In genomic region chr9:45429951-45430697, GRCm38 (mm10) we compare ENCODE assay signal across 8 mouse cellular contexts. TPM values are rescaled to one million over a fixed set of nuclear protein-coding genes. Genes with fewer than 3 reads are reported as not detected.
DNase-seq lines count a peak whose midpoint lies in the region; ATAC-seq and TF ChIP-seq lines count a peak whose summit lies in the region.

No protein-coding gene starts in this region.

- TF ChIP-seq CTCF in heart, adult 2 months (IDR thresholded peaks at IDR 0.05) = no peak
- no peak for TF ChIP-seq CTCF in layer of hippocampus, adult 2 months (conservative IDR thresholded peaks at IDR 0.05)

- no peaks in the 10 kb centered on the region for H3K9me3 ChIP-seq in heart, embryonic 14.5 days (ENCODE audit: control insufficient read depth, low read length)
- H3K9me3 ChIP-seq in embryonic facial prominence, embryonic 11.5 days (replicated peaks; ENCODE audit: control insufficient read depth, low read length) = no peaks in the 10 kb centered on the region
- no peaks in the 10 kb centered on the region for H3K9me3 ChIP-seq in neural tube, embryonic 11.5 days (ENCODE audit: control insufficient read depth, low read length)

- peak overlapping the region; percentile 68 for H3K4me2 ChIP-seq in heart, embryonic 14.5 days (ENCODE audit: low read length)
- H3K4me2 ChIP-seq in embryonic facial prominence, embryonic 11.5 days (ENCODE audit: low read depth, low read length) = peak overlapping the region; percentile 64
- H3K4me2 ChIP-seq in neural tube, embryonic 11.5 days (ENCODE audit: low read depth) = peak overlapping the region; percentile 42

- no peak for ATAC-seq in heart, embryonic 14.5 days (ENCODE audit: insufficient number of reproducible peaks, insufficient read depth, low FRiP score, low read depth)
- peak; percentile 67; the same call in 1 of the 2 replicates for ATAC-seq in embryonic facial prominence, embryonic 11.5 days (replicated peaks; ENCODE audit: insufficient number of reproducible peaks, low FRiP score, low TSS enrichment, low read depth)
- ATAC-seq in neural tube, embryonic 11.5 days (ENCODE audit: insufficient read depth, low FRiP score, low TSS enrichment) = no peak

- peaks cover 60% of the 10 kb centered on the region for H3K27me3 ChIP-seq in heart, embryonic 14.5 days (ENCODE audit: control insufficient read depth, insufficient read depth, low read length)
- peaks cover 12% of the 10 kb centered on the region for H3K27me3 ChIP-seq in heart, adult 2 months (ENCODE audit: control insufficient read depth, insufficient read depth, low read length)
- peaks cover 49% of the 10 kb centered on the region for H3K27me3 ChIP-seq in embryonic facial prominence, embryonic 11.5 days (ENCODE audit: control insufficient read depth, insufficient read depth, low read length)
- H3K27me3 ChIP-seq in neural tube, embryonic 11.5 days (ENCODE audit: control insufficient read depth, insufficient read depth, low read length) = peaks cover 40% of the 10 kb centered on the region

- H3K79me2 ChIP-seq in heart, adult 2 months (replicated peaks; ENCODE audit: control insufficient read depth, insufficient read depth, low read length) = no peaks in the 10 kb centered on the region

- DNase-seq in heart, adult 2 months = no peak
- DNase-seq in Muller cell, postnatal 12 days (ENCODE audit: inconsistent ontology term) = peak; percentile 30
- DNase-seq in embryonic facial prominence, embryonic 11.5 days (ENCODE audit: low spot score) = peak; percentile 40
- peak; percentile 61 to 70 for DNase-seq in layer of hippocampus, adult 2 months (ENCODE audit: low spot score in 2 of 2)
- peak; percentile 37 for DNase-seq in neural tube, embryonic 11.5 days (ENCODE audit: low spot score)
- DNase-seq in B cell, adult 2 months = no peak
- DNase-seq in lung, postnatal 36 days = no peak

- H3K27ac ChIP-seq in heart, embryonic 14.5 days (replicated peaks in 1 of 2; ENCODE audit: control insufficient read depth in 1 of 2, insufficient read depth in 1 of 2, low read depth in 2 of 2, low read length in 2 of 2) = no peak overlapping the region
- no peak overlapping the region for H3K27ac ChIP-seq in heart, adult 2 months
- no peak overlapping the region for H3K27ac ChIP-seq in embryonic facial prominence, embryonic 11.5 days (replicated peaks; ENCODE audit: low read depth, low read length)
- H3K27ac ChIP-seq in layer of hippocampus, adult 2 months = peak overlapping the region; percentile 95
- no peak overlapping the region for H3K27ac ChIP-seq in neural tube, embryonic 11.5 days (ENCODE audit: low read depth, low read length)

- TF ChIP-seq POLR2A in heart, adult 2 months (IDR thresholded peaks at IDR 0.05; ENCODE audit: insufficient read depth, low read depth, low read length) = no peak

- peaks cover 0 to 10% of the 10 kb centered on the region in 2 experiments; a peak in 2 of 4 replicates for H3K4me1 ChIP-seq in heart, embryonic 14.5 days (ENCODE audit: control insufficient read depth in 2 of 2, insufficient read depth in 2 of 2, low read length in 2 of 2)
- H3K4me1 ChIP-seq in heart, adult 2 months (ENCODE audit: control insufficient read depth, insufficient read depth, low read length) = no peaks in the 10 kb centered on the region
- peaks cover 5% of the 10 kb centered on the region; the same call in 1 of the 2 replicates for H3K4me1 ChIP-seq in embryonic facial prominence, embryonic 11.5 days (ENCODE audit: control insufficient read depth, insufficient read depth, low read length)
- no peaks in the 10 kb centered on the region for H3K4me1 ChIP-seq in neural tube, embryonic 11.5 days (ENCODE audit: control insufficient read depth, insufficient read depth, low read length)

- peak overlapping the region; percentile 22 to 41 for H3K4me3 ChIP-seq in heart, embryonic 14.5 days (ENCODE audit: control insufficient read depth in 1 of 2, insufficient read depth in 1 of 2, low read depth in 1 of 2, low read length in 2 of 2)
- H3K4me3 ChIP-seq in heart, adult 2 months = no peak overlapping the region
- H3K4me3 ChIP-seq in embryonic facial prominence, embryonic 11.5 days (ENCODE audit: low read depth, low read length) = peak overlapping the region; percentile 36
- peak overlapping the region; percentile 90 for H3K4me3 ChIP-seq in layer of hippocampus, adult 2 months
- peak overlapping the region; percentile 33 for H3K4me3 ChIP-seq in neural tube, embryonic 11.5 days (ENCODE audit: low read depth, low read length)

- H3K36me3 ChIP-seq in heart, embryonic 14.5 days (ENCODE audit: control insufficient read depth, insufficient read depth, low read length) = no peaks in the 10 kb centered on the region
- H3K36me3 ChIP-seq in heart, adult 2 months (ENCODE audit: control insufficient read depth, insufficient read depth, low read length) = no peaks in the 10 kb centered on the region
- H3K36me3 ChIP-seq in embryonic facial prominence, embryonic 11.5 days (replicated peaks; ENCODE audit: control insufficient read depth, insufficient read depth, low read depth, low read length) = no peaks in the 10 kb centered on the region
- H3K36me3 ChIP-seq in neural tube, embryonic 11.5 days (ENCODE audit: control insufficient read depth, insufficient read depth, low read length) = no peaks in the 10 kb centered on the region

- 3% methylated on average over 46 of the region's 54 CpGs for WGBS in heart, embryonic 14.5 days
- WGBS in heart, adult 2 months = 3% methylated on average over 51 of the region's 54 CpGs
- WGBS in embryonic facial prominence, embryonic 11.5 days = 2% methylated on average over 46 of the region's 54 CpGs
- WGBS in neural tube, embryonic 11.5 days = 2% methylated on average over 41 of the region's 54 CpGs

- intact Hi-C loops in heart, adult 2 months (cut with DNase I) = no loop called here

- H3K9ac ChIP-seq in heart, embryonic 14.5 days (ENCODE audit: low read length) = no peak overlapping the region
- H3K9ac ChIP-seq in heart, adult 2 months (ENCODE audit: low read depth, low read length) = no peak overlapping the region
- H3K9ac ChIP-seq in embryonic facial prominence, embryonic 11.5 days (replicated peaks; ENCODE audit: low read length) = peak overlapping the region; percentile 18
- H3K9ac ChIP-seq in neural tube, embryonic 11.5 days (ENCODE audit: low read length) = peak overlapping the region; percentile 10; the same call in 1 of the 2 replicates

- TF ChIP-seq EP300 in heart, adult 2 months (IDR thresholded peaks at IDR 0.05; ENCODE audit: insufficient read depth, low read depth, low read length) = no peak

RNA-seq across cellular contexts. Expression of gene Dscaml1, which starts 3.7 kb away (rescaled TPM):
- 0.08 and 0.55 TPM in 2 replicates for polyA plus RNA-seq in heart, embryonic 14.5 days (2014; fragmentation: Nextera tagmentation; extraction: Ambion mirVana)
- not detected for total RNA-seq in heart, adult 2 months (2021)
- 0.03 and 0.14 TPM in 2 replicates for polyA plus RNA-seq in heart, adult 2 months (2012; rRNA removed)
- 0.76 and 0.86 TPM in 2 replicates for polyA plus RNA-seq in embryonic facial prominence, embryonic 11.5 days (2014; fragmentation: Nextera tagmentation; extraction: Ambion mirVana)
- total RNA-seq in layer of hippocampus, adult 2 months (2021) = 100 to 1,000 TPM in 1 of 2 experiments, 10 to 100 TPM in 1; 95.8 to 102 TPM
- 1.1 and 1.2 TPM in 2 replicates for polyA plus RNA-seq in neural tube, embryonic 11.5 days (2014; fragmentation: Nextera tagmentation; extraction: Ambion mirVana)

RNA-seq across cellular contexts. Expression of gene Fxyd2, which starts 30.7 kb away (rescaled TPM):
- 0.92 and 2.0 TPM in 2 replicates for polyA plus RNA-seq in heart, embryonic 14.5 days (2014; fragmentation: Nextera tagmentation; extraction: Ambion mirVana)
- 1 to 10 TPM; 2.8 to 3.3 TPM for total RNA-seq in heart, adult 2 months (2021)
- 4.2 and 9.7 TPM in 2 replicates for polyA plus RNA-seq in heart, adult 2 months (2012; rRNA removed)
- 1.7 and 1.9 TPM in 2 replicates for polyA plus RNA-seq in embryonic facial prominence, embryonic 11.5 days (2014; fragmentation: Nextera tagmentation; extraction: Ambion mirVana)
- total RNA-seq in layer of hippocampus, adult 2 months (2021) = 10 to 100 TPM; 10.2 to 10.9 TPM
- polyA plus RNA-seq in neural tube, embryonic 11.5 days (2014; fragmentation: Nextera tagmentation; extraction: Ambion mirVana) = 0.88 and 2.1 TPM in 2 replicates

Comparison
In these comparisons a context has a peak if more than half of its experiments do, and no peak if none do; other contexts are left out.
1. H3K9ac ChIP-seq: peak in embryonic facial prominence, embryonic 11.5 days (single experiment) and neural tube, embryonic 11.5 days (single experiment); none in heart, embryonic 14.5 days (single experiment) and heart, adult 2 months (single experiment).
2. DNase-seq: peak in Muller cell, postnatal 12 days (single experiment), embryonic facial prominence, embryonic 11.5 days (single experiment), layer of hippocampus, adult 2 months (2 of 2) and neural tube, embryonic 11.5 days (single experiment); none in heart, adult 2 months (0 of 2), B cell, adult 2 months (0 of 2) and lung, postnatal 36 days (single experiment).
3. Peak in every context shown above with its lines, with median percentiles within 50 percentile points of each other: H3K4me2 ChIP-seq.